ENCODE assay signal across 15 mouse cellular contexts in the genomic region with DNA sequence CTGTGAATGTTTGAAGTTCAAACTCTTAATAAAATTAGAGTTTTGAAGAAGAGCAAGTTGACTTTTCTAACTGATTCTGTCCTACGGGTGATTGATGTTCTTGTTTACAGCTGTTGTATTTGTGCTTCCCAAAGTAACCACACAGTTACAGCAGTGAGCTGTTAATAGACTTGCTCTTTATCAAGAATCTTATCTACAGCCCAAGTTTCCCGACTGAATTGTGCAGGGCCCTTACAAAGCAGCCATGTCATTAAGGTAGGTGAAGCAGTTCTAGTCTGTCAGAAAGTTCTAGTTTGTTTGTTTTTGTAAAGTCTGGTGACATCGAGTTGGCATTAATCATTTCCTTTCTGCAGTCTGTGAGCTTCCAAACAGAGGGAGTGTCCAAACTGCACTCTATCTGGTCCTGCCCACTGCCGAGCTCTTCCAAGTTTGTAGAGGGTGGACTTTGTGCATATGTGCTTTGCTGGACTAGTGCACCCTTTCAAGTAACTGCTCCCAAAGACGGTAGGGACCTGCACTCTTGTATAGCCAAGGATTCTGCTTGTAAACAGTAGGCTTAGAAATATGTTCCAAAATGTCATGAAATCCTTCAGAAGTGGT.
A peak's percentile ranks its signal among the peaks of the same experiment; 100 is the strongest.
DNase-seq lines count a peak whose midpoint lies in the region; ATAC-seq and TF ChIP-seq lines count a peak whose summit lies in the region.
"Had no signal": no experiment of that assay in that cellular context is flagged by ENCODE, and none has a peak within 500 bp of the region (broad histone marks: within the 10 kb centered on the region; RNA-seq: fewer than 3 reads in every experiment).

No protein-coding gene starts in this region.

- H3K9me3 ChIP-seq in lung, postnatal 0 days (ENCODE audit: low read length) = no peaks in the 10 kb centered on the region
- no peaks in the 10 kb centered on the region for H3K9me3 ChIP-seq in liver, embryonic 11.5 days (ENCODE audit: control insufficient read depth, low read length)
- H3K9me3 ChIP-seq: forebrain, embryonic 10.5 days; G1E; hindbrain, embryonic 10.5 days; limb, embryonic 12.5 days; midbrain, embryonic 10.5 days had no signal

- H3K9ac ChIP-seq in lung, postnatal 0 days (replicated peaks; ENCODE audit: low read depth) = no peak overlapping the region
- H3K9ac ChIP-seq in liver, embryonic 11.5 days (ENCODE audit: low read depth, low read length) = no peak overlapping the region
- H3K9ac ChIP-seq: limb, embryonic 12.5 days had no signal

- no peak for TF ChIP-seq CTCF in lung, postnatal 0 days (IDR thresholded peaks at IDR 0.05)
- TF ChIP-seq CTCF in lung, adult 2 months (IDR thresholded peaks at IDR 0.05; ENCODE audit: insufficient read depth, low read length) = no peak

- no peak for TF ChIP-seq EP300 in lung, postnatal 0 days (IDR thresholded peaks at IDR 0.05)

- no peaks in the 10 kb centered on the region for H3K4me1 ChIP-seq in lung, postnatal 0 days (ENCODE audit: insufficient read depth, low read depth, low read length)
- no peaks in the 10 kb centered on the region; the same call in none of the 2 replicates for H3K4me1 ChIP-seq in lung, adult 2 months (ENCODE audit: control insufficient read depth, insufficient read depth, low read length)
- no peaks in the 10 kb centered on the region for H3K4me1 ChIP-seq in liver, embryonic 11.5 days (replicated peaks; ENCODE audit: control insufficient read depth, insufficient read depth, low read length)

- no peak for ATAC-seq in lung, postnatal 0 days
- ATAC-seq in liver, embryonic 11.5 days (replicated peaks; ENCODE audit: low FRiP score) = peak; percentile 57; the same call in 1 of the 2 replicates
- ATAC-seq in CD4-positive, CD25-positive, alpha-beta regulatory T cell, adult 4 months = no peak

- no peaks in the 10 kb centered on the region for H3K27me3 ChIP-seq in lung, postnatal 0 days (replicated peaks; ENCODE audit: insufficient read depth, low read length)
- H3K27me3 ChIP-seq in liver, embryonic 11.5 days (replicated peaks; ENCODE audit: control insufficient read depth, insufficient read depth, low read length) = no peaks in the 10 kb centered on the region
- H3K27me3 ChIP-seq: limb, embryonic 12.5 days had no signal

- no peak overlapping the region for H3K27ac ChIP-seq in lung, postnatal 0 days (ENCODE audit: low read length)
- no peak overlapping the region for H3K27ac ChIP-seq in liver, embryonic 11.5 days (ENCODE audit: low read depth, low read length)
- H3K27ac ChIP-seq: forebrain, embryonic 10.5 days; hindbrain, embryonic 10.5 days; limb, embryonic 12.5 days; midbrain, embryonic 10.5 days had no signal

- WGBS in lung, postnatal 0 days = 14% methylated on average over 5 of the region's 5 CpGs
- 9% methylated on average over 5 of the region's 5 CpGs for WGBS in lung, adult 2 months
- WGBS in liver, embryonic 11.5 days = 21% methylated on average over 5 of the region's 5 CpGs

- no peak overlapping the region for H3K4me3 ChIP-seq in lung, postnatal 0 days (ENCODE audit: low read depth, low read length)
- no peak overlapping the region for H3K4me3 ChIP-seq in lung, adult 2 months (replicated peaks; ENCODE audit: extremely low read depth, low read depth, low read length)
- H3K4me3 ChIP-seq in liver, embryonic 11.5 days (ENCODE audit: low read depth, low read length) = no peak overlapping the region
- H3K4me3 ChIP-seq: forebrain, embryonic 10.5 days; hindbrain, embryonic 10.5 days; limb, embryonic 12.5 days; midbrain, embryonic 10.5 days had no signal

- no peaks in the 10 kb centered on the region for H3K36me3 ChIP-seq in lung, postnatal 0 days (ENCODE audit: insufficient read depth, low read length)
- no peaks in the 10 kb centered on the region for H3K36me3 ChIP-seq in liver, embryonic 11.5 days (ENCODE audit: control insufficient read depth, insufficient read depth, low read length)
- H3K36me3 ChIP-seq: forebrain, embryonic 10.5 days; hindbrain, embryonic 10.5 days; limb, embryonic 12.5 days; midbrain, embryonic 10.5 days had no signal

- TF ChIP-seq POLR2A in lung, adult 2 months (IDR thresholded peaks at IDR 0.05; ENCODE audit: borderline replicate concordance, extremely low read depth, low read depth, low read length) = no peak

- no peak overlapping the region for H3K4me2 ChIP-seq in lung, postnatal 0 days (replicated peaks; ENCODE audit: low read depth, low read length)
- H3K4me2 ChIP-seq in liver, embryonic 11.5 days = peak overlapping the region; percentile 16; the same call in 1 of the 2 replicates
- H3K4me2 ChIP-seq: limb, embryonic 12.5 days had no signal

- DNase-seq in adrenal gland, postnatal 10 days = peak; percentile 21
- DNase-seq in adrenal gland, adult 18-20 months (ENCODE audit: low spot score in 2 of 2) = no peak
- peak; percentile 22 for DNase-seq in lung, postnatal 0 days (ENCODE audit: low spot score)
- DNase-seq in lung, adult 2 months = no peak
- DNase-seq in liver, embryonic 11.5 days (ENCODE audit: low spot score) = no peak
- peak; percentile 76 for DNase-seq in yolk sac, embryonic 10.5 days (ENCODE audit: low spot score)
- DNase-seq in T-cell, adult 2 months (ENCODE audit: low spot score) = no peak
- DNase-seq: embryo, embryonic 11 days; retina, postnatal 1 day had no signal

Comparison
In these comparisons a context has a peak if more than half of its experiments do, and no peak if none do; other contexts are left out.
1. DNase-seq: peak in adrenal gland, postnatal 10 days (single experiment), lung, postnatal 0 days (single experiment) and yolk sac, embryonic 10.5 days (single experiment); none in adrenal gland, adult 18-20 months (0 of 2), lung, adult 2 months (single experiment), liver, embryonic 11.5 days (single experiment) and T-cell, adult 2 months (single experiment).